Mouse (Mus musculus) kidney, adult 2 months (tissue): ENCODE measurements at regions not wholly inside any gene's neighbourhood (a gene's known extent, or its start where the extent isn't known, plus 50 kb on each side); places are given as distances from the start of the nearest gene placed in this dataset.
"Not testable (repeated sequence)": the region's sequence is repeated elsewhere in the genome, so short reads cannot be mapped to it uniquely, and the experiment has no call there.

ENCODE experiments used
- CTCF ChIP-seq: fragments of 200-500 bp; conservative IDR thresholded peaks from 2 replicates; pipeline ENCODE4 v1.5.1; 2011; ENCODE audit warnings: low read depth, mild to moderate bottlenecking, control low read depth, low read length, moderate library complexity, mixed read lengths; ENCODE audit not compliant: insufficient read depth, insufficient read length
- POLR2A ChIP-seq: fragments of 200-500 bp; IDR thresholded peaks from one replicate; pipeline ENCODE4 v1.6.1; 2011; ENCODE audit warnings: low read depth, low read length, control low read depth

GRCm38 (mm10) chr13:8030096-8030495 is 172.6 kb upstream of the Adarb2 start:
- not testable (repeated sequence) for TF ChIP-seq CTCF, POLR2A
